Mouse (Mus musculus) thymus, postnatal 36 days (tissue): ENCODE data around the gene Cenpj.

Experiments
- DNase-seq, 2 experiments: peaks; one replicate each; pipeline ENCODE4 v3.0.0; 2022; ENCODE audit warnings: mixed read lengths in 2 of 2

The Cenpj gene

DNA sequence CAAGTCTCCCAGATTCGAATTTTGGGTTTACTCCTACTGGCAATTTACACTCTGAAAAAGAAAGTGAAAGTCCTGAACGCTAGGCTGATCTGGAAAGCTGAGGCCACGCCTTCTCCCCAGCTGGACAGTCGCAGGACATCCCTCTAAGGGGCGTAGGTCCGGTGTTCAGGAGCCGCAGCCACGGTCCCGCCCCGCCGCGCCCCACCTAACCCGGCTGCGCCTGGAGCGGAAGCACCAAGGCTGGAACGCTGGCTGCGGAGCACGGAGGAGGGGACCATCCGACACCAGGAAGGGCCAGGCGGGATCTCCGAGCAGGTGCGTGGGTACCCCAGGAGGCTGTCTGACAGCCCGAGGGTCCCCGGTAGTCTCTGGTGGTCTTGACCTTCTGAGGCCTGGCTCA, at the start of gene Cenpj, which contains the start of gene Parp4:
Cenpj (minus strand) TSS at position 10 of the 400 bp plus-strand sequence.
Parp4 (plus strand) TSS at position 204 of the 400 bp plus-strand sequence.
- DNase-seq, result peak; percentile 74 to 79

DNA sequence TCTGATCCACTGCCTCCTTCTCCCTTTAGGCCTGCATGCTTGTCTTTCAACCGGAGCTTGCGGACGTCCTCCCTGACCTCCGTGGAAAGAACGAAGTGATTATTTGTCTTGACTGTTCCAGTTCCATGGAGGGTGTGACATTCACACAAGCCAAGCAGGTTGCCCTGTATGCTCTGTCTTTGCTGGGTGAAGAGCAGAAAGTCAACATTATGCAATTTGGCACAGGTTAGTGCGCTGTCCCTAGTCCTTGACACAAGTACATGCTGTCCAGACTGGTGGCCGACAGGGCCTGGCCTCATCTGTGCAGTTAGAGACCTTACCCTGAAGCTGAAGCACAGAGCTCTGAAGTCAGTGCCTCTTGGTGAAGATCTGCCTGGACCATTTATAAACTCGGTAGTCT, 45.2 kb upstream of the Cenpj start:
- DNase-seq, result no peak

GRCm38 (mm10) chr14:56617470-56617869, 42.2 kb upstream of the Cenpj start:
- DNase-seq, result no peak

DNA sequence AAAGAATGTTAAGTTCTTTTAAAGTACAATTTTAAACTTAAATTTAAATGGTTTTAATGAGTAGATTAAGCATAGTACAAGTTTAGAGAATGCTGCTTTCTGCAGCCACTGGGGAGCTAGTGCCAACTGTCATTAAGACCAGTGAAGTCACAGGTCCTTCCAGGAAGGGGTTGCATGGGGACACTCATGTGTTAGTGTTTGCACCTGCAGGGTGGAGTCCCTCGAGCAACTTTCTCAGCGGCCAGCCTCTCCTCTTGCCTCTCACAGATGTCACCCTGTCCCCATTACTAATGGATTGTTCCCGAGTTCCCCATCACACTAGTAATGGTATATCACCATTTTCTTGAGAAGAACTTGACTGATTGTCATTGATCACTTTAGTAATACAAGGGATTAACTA, 38.0 kb upstream of the Cenpj start:
- no peak for DNase-seq

DNA sequence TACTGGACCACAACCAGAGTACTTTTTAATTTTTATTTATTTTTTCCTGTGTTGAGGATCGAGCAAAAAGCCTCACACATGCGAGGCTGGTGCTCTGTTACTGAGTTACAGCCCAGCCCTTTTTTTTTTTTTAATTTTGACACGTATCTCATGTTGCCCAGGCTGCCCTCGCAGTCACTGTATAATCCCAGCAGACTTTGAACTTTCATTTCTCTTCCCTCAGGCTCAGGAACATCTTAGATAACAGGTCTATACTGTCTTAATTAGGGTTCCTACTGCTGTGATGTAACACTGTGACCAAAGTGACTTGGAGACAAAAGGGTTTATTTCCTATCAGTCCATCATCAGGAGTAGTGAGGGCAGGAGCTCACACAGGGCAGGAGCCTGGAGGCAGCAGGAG, 29.9 kb upstream of the Cenpj start:
- no peak for DNase-seq

- DNase-seq, result no peak
Observed at GRCm38 (mm10) chr14:56604438-56604837, 29.2 kb upstream of the Cenpj start.

- no peak for DNase-seq
Observed at GRCm38 (mm10) chr14:56602069-56602468, 26.8 kb upstream of the Cenpj start.

DNA sequence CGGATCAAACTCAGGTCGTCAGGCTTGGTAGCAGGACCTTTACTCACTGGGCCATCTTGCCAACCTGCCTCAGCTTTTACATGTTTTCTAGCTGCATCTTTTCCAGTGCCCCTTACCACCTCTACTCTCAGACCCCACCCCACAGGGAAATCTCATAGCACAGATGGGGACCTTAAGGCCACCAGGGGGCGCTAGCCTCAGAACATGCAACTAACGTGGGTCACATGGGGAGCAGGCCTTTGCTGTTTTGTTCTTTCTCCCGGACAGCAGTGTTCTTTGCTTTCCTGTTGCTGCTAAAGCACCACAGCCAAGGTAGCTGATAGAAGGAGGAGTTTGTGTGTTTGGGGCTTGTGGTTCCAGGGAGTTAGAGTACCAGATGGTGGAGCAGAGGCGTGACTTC, 23.5 kb upstream of the Cenpj start:
- peak; percentile 69 to 70 for DNase-seq

GRCm38 (mm10) chr14:56594811-56595210, 19.6 kb upstream of the Cenpj start:
- DNase-seq, result no peak

- DNase-seq, result no peak
Observed at GRCm38 (mm10) chr14:56592191-56592590, 17.0 kb upstream of the Cenpj start.

- DNase-seq, result no peak
Observed at GRCm38 (mm10) chr14:56582294-56582693, 7.1 kb upstream of the Cenpj start.

DNA sequence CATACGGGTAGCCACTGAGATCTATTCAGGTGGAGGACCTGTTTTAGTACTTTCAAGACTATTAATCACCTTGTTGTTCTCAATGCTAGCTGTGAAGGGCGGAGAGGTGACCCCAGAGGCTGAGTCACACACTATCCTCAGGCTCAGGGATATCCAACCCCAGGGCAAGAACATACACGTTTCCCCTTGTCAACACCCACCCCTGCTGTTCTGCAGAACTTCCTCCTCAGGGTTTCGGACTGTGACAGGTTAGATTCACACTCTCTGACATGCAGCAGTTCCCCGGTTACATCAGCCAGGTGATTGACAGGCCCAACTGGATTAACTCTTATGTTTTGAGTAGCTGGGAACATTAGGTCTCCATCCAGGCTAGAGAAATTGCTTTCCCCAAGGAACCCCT, 5.9 kb upstream of the Cenpj start:
- no peak for DNase-seq

DNA sequence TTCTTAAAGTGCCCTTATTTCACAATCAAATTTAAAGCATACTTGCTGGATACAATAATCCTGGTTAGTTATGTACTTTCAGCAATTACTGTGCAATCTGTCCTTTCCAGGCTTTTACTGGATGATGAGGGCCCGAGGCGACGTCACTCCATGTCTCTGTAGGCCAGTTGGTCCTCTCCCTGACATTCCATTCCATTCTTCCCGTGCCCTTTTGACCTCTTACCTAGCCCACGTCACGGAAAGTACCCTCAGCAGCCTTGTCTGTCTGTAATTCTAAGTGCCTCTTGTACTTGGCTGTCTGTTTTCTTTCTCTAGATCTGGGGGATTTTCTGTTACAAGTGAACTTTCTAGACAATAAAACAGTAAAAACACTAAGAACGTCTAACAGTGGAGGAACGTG, 3.8 kb upstream of the Cenpj start:
- DNase-seq, result no peak

GRCm38 (mm10) chr14:56575969-56576901, 1.0 kb upstream of the Cenpj start:
- peak; percentile 46 to 65 for DNase-seq

- no peak for DNase-seq
Observed at GRCm38 (mm10) chr14:56572546-56572945, 2.7 kb downstream of the Cenpj start.

GRCm38 (mm10) chr14:56571310-56572093, 3.7 kb downstream of the Cenpj start:
- DNase-seq, result peak; percentile 95

DNA sequence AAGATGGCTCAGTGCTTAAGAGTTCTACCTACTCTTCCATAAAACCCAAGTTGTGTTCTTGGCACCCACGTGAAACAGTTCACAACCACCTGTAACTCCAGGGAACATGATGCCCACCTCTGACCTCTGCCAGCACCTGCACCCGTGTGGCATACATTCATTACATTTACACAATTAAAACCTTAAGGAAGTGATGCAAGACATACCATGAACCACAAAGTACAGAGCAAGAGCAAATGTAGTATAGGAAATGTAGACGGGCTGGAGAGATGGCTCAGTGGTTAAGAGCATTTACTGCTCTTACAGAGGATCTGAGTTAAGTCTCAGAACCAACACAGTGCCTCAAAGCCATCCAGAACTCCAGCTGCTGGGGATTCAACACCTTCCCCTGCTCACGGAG, 6.2 kb downstream of the Cenpj start:
- DNase-seq, result no peak

- peak; percentile 28 to 35 for DNase-seq
Observed at GRCm38 (mm10) chr14:56567476-56567875, 7.7 kb downstream of the Cenpj start.

DNA sequence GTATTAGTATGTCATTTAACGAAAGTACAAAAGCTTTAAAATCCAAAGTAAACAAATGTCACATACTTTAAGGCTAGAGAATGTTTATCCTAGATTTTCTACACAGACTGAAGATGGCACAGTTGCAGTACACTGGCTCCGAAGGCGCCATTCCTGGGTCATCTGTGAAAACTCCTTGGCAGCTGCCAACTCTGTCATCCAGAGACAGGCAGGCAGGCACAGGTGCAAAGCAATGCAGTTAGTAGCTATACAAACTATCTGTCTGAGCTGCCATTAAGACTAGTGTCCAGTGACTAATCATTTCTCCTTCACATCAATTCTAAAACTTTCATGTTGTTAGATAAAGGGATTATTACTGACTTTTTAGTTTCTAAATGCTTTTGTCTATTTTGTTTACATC, 16.1 kb downstream of the Cenpj start:
- DNase-seq, result no peak

- DNase-seq, result no peak
Observed at GRCm38 (mm10) chr14:56554716-56555115, 20.5 kb downstream of the Cenpj start.

DNA sequence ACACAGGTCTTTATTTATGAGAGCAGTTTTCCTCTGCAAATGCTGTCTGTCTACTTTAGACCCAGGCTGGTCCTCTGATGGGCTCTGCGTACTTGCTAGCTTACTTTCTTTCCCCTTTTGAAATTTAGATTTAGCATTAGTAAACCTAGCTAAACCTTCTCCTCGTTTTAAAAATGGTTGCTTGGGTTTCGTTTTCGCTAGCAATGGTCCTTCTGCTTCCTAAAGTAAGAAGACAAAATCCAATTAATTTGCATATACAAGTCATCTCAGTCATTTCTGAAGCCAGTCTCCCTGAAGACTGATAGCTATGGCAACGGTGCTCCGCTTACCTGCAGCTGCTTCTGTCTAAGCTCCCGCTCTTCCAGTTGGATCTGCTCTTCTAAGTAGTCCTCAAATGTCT, 21.9 kb downstream of the Cenpj start:
- no peak for DNase-seq

DNA sequence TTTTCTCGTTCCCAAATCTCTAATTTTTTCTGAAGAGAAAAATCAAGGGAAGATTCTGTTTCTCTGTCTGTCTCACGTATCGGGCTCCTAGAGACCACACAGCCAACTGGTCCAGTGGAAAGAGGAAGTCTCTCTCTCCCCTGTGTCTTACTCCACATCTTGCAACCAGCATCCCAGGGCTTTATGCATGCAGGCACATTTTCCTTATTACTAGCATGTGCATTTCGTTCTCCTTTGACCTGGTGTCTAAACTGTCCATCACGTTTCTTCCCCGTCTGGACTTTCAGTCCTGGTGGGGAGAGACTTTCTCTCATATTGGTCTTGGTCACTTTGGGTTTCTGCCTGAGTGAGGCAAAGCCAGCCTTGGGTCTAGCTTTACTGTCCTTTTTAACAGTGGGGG, 22.3 kb downstream of the Cenpj start:
- no peak for DNase-seq

DNA sequence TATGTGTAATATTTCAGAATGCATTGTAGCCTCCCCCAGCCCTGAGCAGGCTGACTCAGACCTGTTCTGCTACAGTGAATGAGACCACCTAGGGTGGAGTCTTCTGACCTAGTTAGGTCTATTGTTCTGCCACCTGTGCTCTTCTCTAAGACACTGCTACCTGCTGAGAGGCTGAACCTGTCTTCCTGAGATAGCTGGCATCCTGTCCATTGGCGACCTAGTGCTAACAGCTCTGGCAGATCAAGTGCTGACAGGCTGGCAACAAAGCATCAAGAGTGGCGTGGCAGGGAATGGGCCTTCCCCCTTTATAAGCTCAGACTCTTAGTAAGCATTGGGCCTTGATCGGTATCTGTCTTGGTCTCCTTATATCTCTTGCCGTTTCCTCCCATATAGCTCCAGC, 24.3 kb downstream of the Cenpj start:
- DNase-seq, result no peak

- no peak for DNase-seq
Observed at GRCm38 (mm10) chr14:56545491-56545890, 29.7 kb downstream of the Cenpj start.
